In genomic region chr5:30917348-30917747, GRCm38 (mm10) we compare ENCODE assay signal across 15 mouse cellular contexts. TPM values are rescaled to one million over a fixed set of nuclear protein-coding genes. Genes with fewer than 3 reads are reported as not detected.
DNase-seq lines count a peak whose midpoint lies in the region; ATAC-seq and TF ChIP-seq lines count a peak whose summit lies in the region.
"Had no signal": no experiment of that assay in that cellular context is flagged by ENCODE, and none has a peak within 500 bp of the region (broad histone marks: within the 10 kb centered on the region; RNA-seq: fewer than 3 reads in every experiment).

No protein-coding gene starts in this region.

- H3K36me3 ChIP-seq in heart, embryonic 16.5 days (ENCODE audit: control insufficient read depth, insufficient read depth) = peaks cover 5% of the 10 kb centered on the region
- H3K36me3 ChIP-seq in lung, postnatal 0 days (ENCODE audit: insufficient read depth, low read length) = peaks cover 12% of the 10 kb centered on the region; the same call in 1 of the 2 replicates
- H3K36me3 ChIP-seq in limb, embryonic 15.5 days = peaks cover 44% of the 10 kb centered on the region
- H3K36me3 ChIP-seq: forebrain, embryonic 15.5 days had no signal

- no peaks in the 10 kb centered on the region for H3K27me3 ChIP-seq in heart, embryonic 16.5 days (ENCODE audit: control insufficient read depth, insufficient read depth, low read length)
- H3K27me3 ChIP-seq in lung, postnatal 0 days (replicated peaks; ENCODE audit: insufficient read depth, low read length) = no peaks in the 10 kb centered on the region
- H3K27me3 ChIP-seq in limb, embryonic 15.5 days = no peaks in the 10 kb centered on the region
- H3K27me3 ChIP-seq: forebrain, embryonic 15.5 days had no signal

- DNase-seq in cerebellum, adult 11-12 months = peak; percentile 49
- no peak for DNase-seq in cerebellum, adult 11 months
- DNase-seq in heart, postnatal 36 days = no peak
- no peak for DNase-seq in lung, postnatal 0 days (ENCODE audit: low spot score)
- DNase-seq in lung, postnatal 36 days = no peak
- no peak for DNase-seq in thymus, postnatal 10 days (ENCODE audit: low spot score in 2 of 2)
- DNase-seq: adrenal gland, postnatal 36 days; cerebellum, adult 2 months; gastrocnemius, postnatal 36 days; thymus, postnatal 14 days had no signal

- no peak overlapping the region for H3K4me3 ChIP-seq in heart, embryonic 16.5 days (ENCODE audit: low read length)
- H3K4me3 ChIP-seq in lung, postnatal 0 days (ENCODE audit: low read depth, low read length) = no peak overlapping the region
- H3K4me3 ChIP-seq in limb, embryonic 15.5 days = no peak overlapping the region
- H3K4me3 ChIP-seq: forebrain, embryonic 15.5 days had no signal

- H3K4me2 ChIP-seq in heart, embryonic 16.5 days (ENCODE audit: low read depth, low read length) = no peak overlapping the region
- no peak overlapping the region for H3K4me2 ChIP-seq in lung, postnatal 0 days (replicated peaks; ENCODE audit: low read depth, low read length)
- H3K4me2 ChIP-seq in limb, embryonic 15.5 days = no peak overlapping the region
- H3K4me2 ChIP-seq: forebrain, embryonic 15.5 days had no signal

- H3K9me3 ChIP-seq in heart, embryonic 16.5 days (replicated peaks; ENCODE audit: control insufficient read depth, low read length) = no peaks in the 10 kb centered on the region
- no peaks in the 10 kb centered on the region for H3K9me3 ChIP-seq in lung, postnatal 0 days (ENCODE audit: low read length)
- H3K9me3 ChIP-seq in limb, embryonic 15.5 days = no peaks in the 10 kb centered on the region
- H3K9me3 ChIP-seq: forebrain, embryonic 15.5 days had no signal

- H3K27ac ChIP-seq in heart, embryonic 16.5 days (ENCODE audit: low read length) = no peak overlapping the region
- 0 out of 2 replicates have a peak overlapping the region, but pooled peaks have one; percentile 77 for H3K27ac ChIP-seq in lung, postnatal 0 days (ENCODE audit: low read length)
- peak overlapping the region; percentile 40 for H3K27ac ChIP-seq in limb, embryonic 15.5 days
- H3K27ac ChIP-seq: forebrain, embryonic 15.5 days had no signal

- H3K9ac ChIP-seq in heart, embryonic 16.5 days (ENCODE audit: low read length) = 0 out of 2 replicates have a peak overlapping the region, but pooled peaks have one; percentile 9
- no peak overlapping the region for H3K9ac ChIP-seq in lung, postnatal 0 days (replicated peaks; ENCODE audit: low read depth)
- no peak overlapping the region for H3K9ac ChIP-seq in limb, embryonic 15.5 days
- H3K9ac ChIP-seq: forebrain, embryonic 15.5 days had no signal

- peaks cover 37% of the 10 kb centered on the region for H3K4me1 ChIP-seq in heart, embryonic 16.5 days (ENCODE audit: control insufficient read depth, insufficient read depth, low read length)
- H3K4me1 ChIP-seq in lung, postnatal 0 days (ENCODE audit: insufficient read depth, low read depth, low read length) = peaks cover 18% of the 10 kb centered on the region
- H3K4me1 ChIP-seq in limb, embryonic 15.5 days = peaks cover 91% of the 10 kb centered on the region

- intact Hi-C loops in heart, postnatal 36 days (cut with DNase I) = loop anchor here (2.0 kb wide), 1 partner anchor 41 kb away; no protein-coding TSS in a partner anchor

- no peak for ATAC-seq in heart, embryonic 16.5 days (replicated peaks; ENCODE audit: extremely low read depth, insufficient read depth, low FRiP score)
- ATAC-seq in lung, postnatal 0 days = no peak
- ATAC-seq in limb, embryonic 15.5 days (ENCODE audit: insufficient number of reproducible peaks, low FRiP score, low TSS enrichment, low read depth) = no peak
- ATAC-seq: forebrain, embryonic 15.5 days; hindbrain, embryonic 16.5 days had no signal

- TF ChIP-seq EP300 in lung, postnatal 0 days (IDR thresholded peaks at IDR 0.05) = no peak

- TF ChIP-seq CTCF in lung, postnatal 0 days (IDR thresholded peaks at IDR 0.05) = no peak

- 83% methylated on average over 11 of the region's 11 CpGs for WGBS in heart, embryonic 16.5 days
- 94% methylated on average over 11 of the region's 11 CpGs for WGBS in lung, postnatal 0 days
- 88% methylated on average over 11 of the region's 11 CpGs for WGBS in limb, embryonic 15.5 days

RNA-seq across cellular contexts. Expression of gene Khk, which starts 3.9 kb away (rescaled TPM):
- polyA plus RNA-seq in heart, embryonic 16.5 days (2015; fragmentation: Nextera tagmentation; extraction: Ambion mirVana) = 12.9 and 15.0 TPM in 2 replicates
- 10 to 100 TPM; 19.9 to 26.6 TPM for total RNA-seq in heart, postnatal 36 days (2021)
- 43.6 and 48.7 TPM in 2 replicates for polyA plus RNA-seq in lung, postnatal 0 days (2015; fragmentation: Nextera tagmentation; extraction: Ambion mirVana)
- 23.6 and 28.1 TPM in 2 replicates for polyA plus RNA-seq in limb, embryonic 15.5 days (2015; fragmentation: Nextera tagmentation; extraction: Ambion mirVana)

RNA-seq across cellular contexts. Expression of gene Emilin1, which starts 4.1 kb away (rescaled TPM):
- polyA plus RNA-seq in heart, embryonic 16.5 days (2015; fragmentation: Nextera tagmentation; extraction: Ambion mirVana) = 145 and 157 TPM in 2 replicates
- 10 to 100 TPM; 22.0 to 23.7 TPM for total RNA-seq in heart, postnatal 36 days (2021)
- polyA plus RNA-seq in lung, postnatal 0 days (2015; fragmentation: Nextera tagmentation; extraction: Ambion mirVana) = 121 and 135 TPM in 2 replicates
- 274 and 287 TPM in 2 replicates for polyA plus RNA-seq in limb, embryonic 15.5 days (2015; fragmentation: Nextera tagmentation; extraction: Ambion mirVana)

RNA-seq across cellular contexts. Expression of gene Ost4, which starts 9.8 kb away (rescaled TPM):
- 349 and 355 TPM in 2 replicates for polyA plus RNA-seq in heart, embryonic 16.5 days (2015; fragmentation: Nextera tagmentation; extraction: Ambion mirVana)
- total RNA-seq in heart, postnatal 36 days (2021) = 100 to 1,000 TPM; 143 to 152 TPM
- 340 and 365 TPM in 2 replicates for polyA plus RNA-seq in lung, postnatal 0 days (2015; fragmentation: Nextera tagmentation; extraction: Ambion mirVana)
- 464 and 505 TPM in 2 replicates for polyA plus RNA-seq in limb, embryonic 15.5 days (2015; fragmentation: Nextera tagmentation; extraction: Ambion mirVana)

RNA-seq across cellular contexts. Expression of gene Cgref1, which starts 28.0 kb away (rescaled TPM):
- polyA plus RNA-seq in heart, embryonic 16.5 days (2015; fragmentation: Nextera tagmentation; extraction: Ambion mirVana) = 2.6 and 2.7 TPM in 2 replicates
- total RNA-seq in heart, postnatal 36 days (2021) = under 1 TPM; 0.70 to 0.89 TPM
- 1.8 and 2.3 TPM in 2 replicates for polyA plus RNA-seq in lung, postnatal 0 days (2015; fragmentation: Nextera tagmentation; extraction: Ambion mirVana)
- polyA plus RNA-seq in limb, embryonic 15.5 days (2015; fragmentation: Nextera tagmentation; extraction: Ambion mirVana) = 21.0 and 31.7 TPM in 2 replicates
- total RNA-seq: monocyte, adult 5-6 weeks had no signal

RNA-seq across cellular contexts. Expression of gene Agbl5, which starts 28.9 kb away (rescaled TPM):
- 10.8 and 11.8 TPM in 2 replicates for polyA plus RNA-seq in heart, embryonic 16.5 days (2015; fragmentation: Nextera tagmentation; extraction: Ambion mirVana)
- 1 to 10 TPM; 4.1 to 7.1 TPM for total RNA-seq in heart, postnatal 36 days (2021)
- 9.9 and 10.2 TPM in 2 replicates for polyA plus RNA-seq in lung, postnatal 0 days (2015; fragmentation: Nextera tagmentation; extraction: Ambion mirVana)
- polyA plus RNA-seq in limb, embryonic 15.5 days (2015; fragmentation: Nextera tagmentation; extraction: Ambion mirVana) = 16.4 and 21.9 TPM in 2 replicates
